Mouse (Mus musculus) lung, adult 2 months (tissue): ENCODE measurements at regions not wholly inside any gene's neighbourhood (a gene's known extent, or its start where the extent isn't known, plus 50 kb on each side); places are given as distances from the start of the nearest gene placed in this dataset.

Experiments used
- CTCF ChIP-seq: fragments of 200-500 bp; IDR thresholded peaks from 2 replicates; pipeline ENCODE4 v1.5.1; 2011; ENCODE audit warnings: mild to moderate bottlenecking, low read length, control low read depth; ENCODE audit not compliant: insufficient read depth
- POLR2A ChIP-seq: fragments of 200-500 bp; IDR thresholded peaks from 2 replicates; pipeline ENCODE4 v1.6.1; 2011; ENCODE audit warnings: low read depth, mild to moderate bottlenecking, control low read depth, low read length, borderline replicate concordance; ENCODE audit errors: extremely low read depth

DNA sequence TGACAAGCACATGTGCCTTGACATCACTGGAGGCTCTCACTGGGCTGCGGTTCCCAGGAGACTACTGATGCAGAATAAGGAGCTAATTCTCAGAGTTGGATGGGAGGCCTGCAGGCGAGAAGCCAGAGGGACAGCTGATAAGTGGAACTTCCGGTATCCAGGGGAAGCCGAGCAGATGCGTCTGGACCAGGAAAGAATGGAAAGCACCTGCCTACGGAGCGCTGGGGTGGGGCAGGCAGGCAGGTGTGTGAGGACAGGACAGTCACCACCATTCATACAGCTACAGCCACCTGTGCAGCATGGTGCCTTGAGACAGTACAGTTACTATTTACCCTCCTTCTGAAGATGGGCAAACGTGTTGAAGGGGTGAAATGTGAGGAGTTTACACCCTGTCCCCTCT, 156.1 kb downstream of the Unc5cl start:
- TF ChIP-seq POLR2A = no peak
- TF ChIP-seq CTCF = no peak
